Mouse (Mus musculus) thymus, postnatal 10 days (tissue): ENCODE measurements around the gene Elmod3.
A peak's percentile ranks its signal among the peaks of the same experiment; 100 is the strongest.

Source experiments
- DNase-seq, 2 experiments: peaks; one replicate each; pipeline ENCODE4 v3.0.0; 2021; ENCODE audit warnings: low spot score in 2 of 2

Elmod3 gene

GRCm38 (mm10) chr6:72615151-72615550 is 16.9 kb upstream of the Elmod3 start:
- no peak for DNase-seq

- no peak for DNase-seq
Measured at GRCm38 (mm10) chr6:72610261-72610660, 12.0 kb upstream of the Elmod3 start.

GRCm38 (mm10) chr6:72608662-72609184 is 10.5 kb upstream of the Elmod3 start:
- no peak for DNase-seq

- no peak for DNase-seq
Measured at GRCm38 (mm10) chr6:72607676-72608075, 9.5 kb upstream of the Elmod3 start.

GRCm38 (mm10) chr6:72607060-72607459 is 8.8 kb upstream of the Elmod3 start:
- no peak for DNase-seq

- no peak for DNase-seq
Measured at GRCm38 (mm10) chr6:72604066-72604465, 5.9 kb upstream of the Elmod3 start.

GRCm38 (mm10) chr6:72601732-72602131 is 3.5 kb upstream of the Elmod3 start:
- DNase-seq = peak; percentile 67 to 84

GRCm38 (mm10) chr6:72600771-72601170 is 2.6 kb upstream of the Elmod3 start:
- DNase-seq = no peak

GRCm38 (mm10) chr6:72600216-72600615 is 2.0 kb upstream of the Elmod3 start:
- no peak for DNase-seq

GRCm38 (mm10) chr6:72598791-72599557 is 761 bp upstream of the Elmod3 start:
- peak in 1 of 2 experiments; percentile 25 for DNase-seq

- no peak for DNase-seq
Measured at GRCm38 (mm10) chr6:72597083-72597874, 934 bp downstream of the Elmod3 start.

- DNase-seq = no peak
Measured at GRCm38 (mm10) chr6:72593914-72594313, 4.3 kb downstream of the Elmod3 start.

- no peak for DNase-seq
Measured at GRCm38 (mm10) chr6:72593011-72593803, 5.0 kb downstream of the Elmod3 start.

- no peak for DNase-seq
Measured at GRCm38 (mm10) chr6:72590111-72590510, 8.1 kb downstream of the Elmod3 start.

- no peak for DNase-seq
Measured at GRCm38 (mm10) chr6:72588307-72588706, 9.9 kb downstream of the Elmod3 start.

GRCm38 (mm10) chr6:72586701-72587100 is 11.5 kb downstream of the Elmod3 start:
- no peak for DNase-seq

GRCm38 (mm10) chr6:72584154-72584553 is 14.1 kb downstream of the Elmod3 start:
- no peak for DNase-seq

GRCm38 (mm10) chr6:72583211-72583839 is 14.9 kb downstream of the Elmod3 start:
- no peak for DNase-seq

GRCm38 (mm10) chr6:72581625-72582382 is 16.4 kb downstream of the Elmod3 start:
- DNase-seq = no peak

- no peak for DNase-seq
Measured at GRCm38 (mm10) chr6:72576041-72576440, 22.2 kb downstream of the Elmod3 start.

GRCm38 (mm10) chr6:72571826-72572225 is 26.4 kb downstream of the Elmod3 start:
- no peak for DNase-seq
